Mouse (Mus musculus): ENCODE measurements at regions not wholly inside any gene's neighbourhood (a gene's known extent, or its start where the extent isn't known, plus 50 kb on each side); places are given as distances from the start of the nearest gene placed in this dataset.

DNA sequence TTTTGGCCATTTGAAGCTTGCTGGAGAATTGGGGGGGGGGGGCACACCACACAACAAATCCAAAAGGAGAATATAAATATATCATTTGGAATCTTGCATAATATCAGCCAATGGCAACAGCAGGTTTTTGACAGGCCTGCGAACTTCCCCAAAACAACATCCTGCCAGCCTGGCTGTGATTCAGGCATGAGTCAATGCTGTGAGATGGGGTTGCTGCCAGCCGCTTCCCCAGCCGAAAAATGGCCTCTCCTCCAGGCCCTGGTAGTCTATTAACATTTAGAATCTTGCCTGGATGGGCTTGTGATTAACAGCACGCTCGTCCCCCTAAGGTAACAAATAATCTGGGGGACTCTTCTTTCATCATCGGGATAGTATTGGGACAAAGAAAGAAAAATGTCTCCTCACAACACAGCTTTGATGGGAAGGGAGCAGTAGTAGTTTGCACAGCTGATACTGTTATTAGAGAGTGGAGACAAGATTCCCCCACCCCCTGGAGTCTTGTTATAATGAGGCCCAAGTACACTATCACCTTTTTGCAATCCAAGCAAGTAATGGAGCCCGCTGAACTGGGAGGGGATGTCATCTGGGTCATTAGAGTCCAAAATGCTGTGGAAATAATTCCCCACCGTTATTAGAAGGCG lies 188.2 kb upstream of the Cnr1 start:
- Histone ChIP-seq H3K9me3 (replicated peaks; ENCODE audit: low read length) (no peaks in the 10 kb centered on the region), H3K27ac (ENCODE audit: insufficient read depth, low read depth) (no peak overlapping the region), H3K36me3 (replicated peaks in 1 of 2; ENCODE audit: control insufficient read depth in 1 of 2, insufficient read depth in 1 of 2, low read length in 1 of 2) (no peaks in the 10 kb centered on the region), H3K9ac (ENCODE audit: insufficient read depth, low read depth) (no peak overlapping the region), H3K4me2 (ENCODE audit: insufficient read depth, low read depth, poor library complexity, severe bottlenecking) (no peak overlapping the region), H3K4me1 (ENCODE audit: control insufficient read depth in 1 of 2, insufficient read depth in 2 of 2) (no peaks in the 10 kb centered on the region), H3K4me3 (replicated peaks in 1 of 3; ENCODE audit: low read depth in 2 of 3, low read length in 2 of 3, poor library complexity in 1 of 3) (no peak overlapping the region), H3K27me3 (replicated peaks) (no peaks in the 10 kb centered on the region), H3K79me2 (replicated peaks; ENCODE audit: control insufficient read depth, extremely low read depth, insufficient read depth, poor library complexity, severe bottlenecking) (no peaks in the 10 kb centered on the region)
- dilution Hi-C loops (cut with MboI; ENCODE audit: extremely low pct_ligation_motif_present, extremely low pct_unique_long_range_greater_than_20kb, low sequenced_read_pairs): no loop called here
- DNase-seq (ENCODE audit: extremely low read depth): no peak
- TF ChIP-seq ZNF384 (IDR thresholded peaks at IDR 0.05; ENCODE audit: low read depth, low read length) (no peak), CTCF (conservative IDR thresholded peaks at IDR 0.05 in 1 of 2, IDR thresholded peaks at IDR 0.05 in 1 of 2; ENCODE audit: low read depth in 2 of 2, low read length in 2 of 2) (no peak)
- in situ Hi-C loops (cut with MboI; ENCODE audit: low pct_ligation_motif_present, low pct_unique_long_range_greater_than_20kb, low sequenced_read_pairs): no loop called here

DNA sequence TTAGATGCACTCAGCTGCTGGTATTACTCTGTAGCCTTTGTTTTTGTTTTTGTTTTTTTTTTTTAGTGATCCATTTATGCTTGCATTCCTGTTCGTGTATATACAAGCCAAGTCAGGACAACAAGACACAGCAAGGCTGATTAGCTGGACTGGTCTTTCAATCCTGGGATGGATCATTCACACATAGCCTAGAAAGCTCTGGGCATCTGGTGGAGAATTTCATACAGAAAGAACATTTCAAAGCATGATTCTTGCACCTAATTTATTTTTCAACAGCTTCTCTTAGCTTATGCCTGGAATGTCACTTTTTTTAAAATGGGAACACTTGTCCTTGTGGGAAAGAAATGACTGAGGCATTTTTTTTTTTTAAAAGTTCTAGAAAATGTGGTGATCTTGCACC lies 187.1 kb upstream of the Cnr1 start:
- TF ChIP-seq JUN (IDR thresholded peaks at IDR 0.05; ENCODE audit: insufficient read depth, low read depth, low read length) (no peak), USF2 (conservative IDR thresholded peaks at IDR 0.05; ENCODE audit: low read depth, low read length) (no peak), ETS1 (conservative IDR thresholded peaks at IDR 0.05; ENCODE audit: low read depth, low read length) (no peak), MYC (IDR thresholded peaks at IDR 0.05; ENCODE audit: low read depth, low read length) (no peak), SIN3A (IDR thresholded peaks at IDR 0.05; ENCODE audit: low read length) (no peak)
- Histone ChIP-seq H3K27ac (ENCODE audit: insufficient read depth, low read depth) (no peak overlapping the region), H3K4me1 (ENCODE audit: control insufficient read depth in 1 of 2, insufficient read depth in 2 of 2) (no peaks in the 10 kb centered on the region), H3K4me2 (ENCODE audit: insufficient read depth, low read depth, poor library complexity, severe bottlenecking) (no peak overlapping the region), H3K27me3 (replicated peaks) (no peaks in the 10 kb centered on the region), H3K36me3 (replicated peaks in 1 of 2; ENCODE audit: control insufficient read depth in 1 of 2, insufficient read depth in 1 of 2, low read length in 1 of 2) (no peaks in the 10 kb centered on the region), H3K79me2 (replicated peaks; ENCODE audit: control insufficient read depth, extremely low read depth, insufficient read depth, poor library complexity, severe bottlenecking) (no peaks in the 10 kb centered on the region), H3K9ac (ENCODE audit: insufficient read depth, low read depth) (no peak overlapping the region), H3K4me3 (replicated peaks in 1 of 3; ENCODE audit: low read depth in 2 of 3, low read length in 2 of 3, poor library complexity in 1 of 3) (no peak overlapping the region), H3K9me3 (replicated peaks; ENCODE audit: low read length) (no peaks in the 10 kb centered on the region)
- dilution Hi-C loops (cut with MboI; ENCODE audit: extremely low pct_ligation_motif_present, extremely low pct_unique_long_range_greater_than_20kb, low sequenced_read_pairs) (no loop called here), in situ Hi-C loops (cut with MboI; ENCODE audit: low pct_ligation_motif_present, low pct_unique_long_range_greater_than_20kb, low sequenced_read_pairs) (no loop called here)
- no peak for DNase-seq (ENCODE audit: extremely low read depth)

DNA sequence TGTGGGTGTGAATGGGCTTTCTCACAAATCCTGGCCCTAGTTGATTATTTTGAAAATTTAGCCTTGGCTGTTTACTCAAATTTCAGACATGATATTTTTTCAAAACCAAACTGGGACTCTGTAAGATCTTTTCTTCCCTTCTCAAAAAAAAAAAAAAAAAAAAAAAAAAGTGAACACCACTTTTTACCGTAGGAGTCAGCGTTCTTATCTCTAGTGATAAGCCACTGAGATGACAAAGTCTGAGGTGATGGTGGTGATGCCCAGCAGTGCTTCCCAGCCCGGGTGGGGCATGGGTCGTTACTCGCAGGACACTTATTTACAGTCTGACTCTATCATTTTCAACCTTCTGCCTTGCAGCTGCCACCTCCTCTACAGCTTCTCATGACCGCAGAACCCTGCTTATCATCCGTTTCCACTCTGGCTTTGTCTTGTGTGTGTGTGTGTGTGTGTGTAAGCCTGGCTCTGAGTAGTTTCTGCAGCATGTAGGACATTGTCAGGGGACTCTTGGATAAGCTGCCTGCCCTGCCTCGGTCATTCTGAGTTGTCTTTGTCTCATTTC lies 186.5 kb upstream of the Cnr1 start:
- no peak overlapping the region for H3K4me2 ChIP-seq (ENCODE audit: insufficient read depth, low read depth, poor library complexity, severe bottlenecking)
- dilution Hi-C loops (cut with MboI; ENCODE audit: extremely low pct_ligation_motif_present, extremely low pct_unique_long_range_greater_than_20kb, low sequenced_read_pairs) (no loop called here), in situ Hi-C loops (cut with MboI; ENCODE audit: low pct_ligation_motif_present, low pct_unique_long_range_greater_than_20kb, low sequenced_read_pairs) (no loop called here)
- H3K4me1 ChIP-seq (ENCODE audit: control insufficient read depth in 1 of 2, insufficient read depth in 2 of 2): no peaks in the 10 kb centered on the region
- H3K79me2 ChIP-seq (replicated peaks; ENCODE audit: control insufficient read depth, extremely low read depth, insufficient read depth, poor library complexity, severe bottlenecking): no peaks in the 10 kb centered on the region
- no peak overlapping the region for H3K9ac ChIP-seq (ENCODE audit: insufficient read depth, low read depth)
- TF ChIP-seq ZC3H11A (IDR thresholded peaks at IDR 0.05; ENCODE audit: low read depth, low read length) (no peak), ZKSCAN1 (IDR thresholded peaks at IDR 0.05; ENCODE audit: borderline replicate concordance, low read depth, low read length) (no peak), NRF1 (IDR thresholded peaks at IDR 0.05; ENCODE audit: low read depth, low read length) (no peak), ZNF384 (IDR thresholded peaks at IDR 0.05; ENCODE audit: low read depth, low read length) (no peak), CHD1 (IDR thresholded peaks at IDR 0.05; ENCODE audit: low read depth, low read length) (no peak), E2F4 (IDR thresholded peaks at IDR 0.05; ENCODE audit: insufficient replicate concordance, low read depth, low read length) (no peak), IRF4 (IDR thresholded peaks at IDR 0.05; ENCODE audit: low read depth, low read length) (no peak), UBTF (IDR thresholded peaks at IDR 0.05; ENCODE audit: low read depth, low read length) (no peak), CHD2 (IDR thresholded peaks at IDR 0.05; ENCODE audit: low read length) (no peak), NELFE (IDR thresholded peaks at IDR 0.05; ENCODE audit: low read depth, low read length) (no peak), TBP (conservative IDR thresholded peaks at IDR 0.05; ENCODE audit: low read depth, low read length) (no peak), POLR2AphosphoS2 (IDR thresholded peaks at IDR 0.05; ENCODE audit: low read depth, low read length) (no peak), MAX (IDR thresholded peaks at IDR 0.05; ENCODE audit: low read length) (no peak), EP300 (IDR thresholded peaks at IDR 0.05; ENCODE audit: low read length) (no peak), CTCF (conservative IDR thresholded peaks at IDR 0.05 in 1 of 2, IDR thresholded peaks at IDR 0.05 in 1 of 2; ENCODE audit: low read depth in 2 of 2, low read length in 2 of 2) (no peak)
- H3K36me3 ChIP-seq (replicated peaks in 1 of 2; ENCODE audit: control insufficient read depth in 1 of 2, insufficient read depth in 1 of 2, low read length in 1 of 2): no peaks in the 10 kb centered on the region
- H3K27me3 ChIP-seq (replicated peaks): no peaks in the 10 kb centered on the region
- H3K9me3 ChIP-seq (replicated peaks; ENCODE audit: low read length): no peaks in the 10 kb centered on the region
- H3K27ac ChIP-seq (ENCODE audit: insufficient read depth, low read depth): no peak overlapping the region
- no peak for DNase-seq (ENCODE audit: extremely low read depth)
- H3K4me3 ChIP-seq (replicated peaks in 1 of 3; ENCODE audit: low read depth in 2 of 3, low read length in 2 of 3, poor library complexity in 1 of 3): no peak overlapping the region
